Mouse (Mus musculus): ENCODE results near the gene Sgip1. TPM values are rescaled to one million over a fixed set of nuclear protein-coding genes. Genes with fewer than 3 reads are reported as not detected.

The Sgip1 gene
- polyA plus RNA-seq, 1 experiment, result 10.3 TPM

DNA sequence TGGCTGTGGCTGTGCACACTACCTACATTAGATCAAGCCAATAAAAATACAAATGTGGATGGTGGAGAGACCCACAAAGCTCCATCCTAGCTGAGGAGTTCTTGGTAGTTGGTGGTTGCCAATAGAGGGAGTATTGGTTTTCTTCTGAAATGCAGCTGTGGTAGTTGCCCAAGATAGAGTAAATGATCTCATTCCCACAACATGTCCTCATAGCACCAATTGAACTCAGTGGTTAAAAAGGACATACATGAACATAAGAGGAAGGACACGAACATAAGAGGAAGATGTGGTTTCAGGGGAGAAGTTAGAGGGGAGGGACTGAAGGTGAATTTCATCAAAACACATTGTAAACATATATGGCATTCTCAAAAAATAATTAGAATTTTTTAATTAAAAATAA, 21.1 kb upstream of the Sgip1 start:
- TF ChIP-seq CTCF (IDR thresholded peaks at IDR 0.05; ENCODE audit: control insufficient read depth, insufficient read depth, insufficient replicate concordance, low read depth, low read length) (no peak), POLR2A (IDR thresholded peaks at IDR 0.05; ENCODE audit: control insufficient read depth, low read depth, low read length) (no peak)

DNA sequence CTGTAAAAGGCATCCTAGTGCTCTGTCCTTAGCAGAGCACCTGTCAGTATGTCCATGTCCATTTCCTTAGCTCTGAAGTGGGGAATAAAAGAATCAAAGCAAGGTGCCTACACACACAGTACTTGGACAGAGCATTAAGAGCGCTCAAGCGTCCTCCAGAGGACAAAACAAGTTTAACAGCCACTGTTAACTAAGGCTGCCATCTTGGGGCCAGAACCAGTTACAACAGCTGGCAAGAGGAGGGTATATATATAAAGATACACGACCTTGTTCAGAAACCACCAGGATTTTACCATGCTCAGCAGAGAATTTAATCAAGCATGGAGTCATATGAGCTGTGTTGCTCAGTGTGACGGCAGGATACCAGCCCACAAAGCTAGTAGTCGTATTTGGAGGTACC, 16.7 kb upstream of the Sgip1 start:
- no peaks in the 10 kb centered on the region for H3K27me3 ChIP-seq (ENCODE audit: control insufficient read depth, insufficient read depth, low read length)
- no peak overlapping the region for H3K27ac ChIP-seq (ENCODE audit: control insufficient read depth, insufficient read depth, low read depth, low read length)
- no peaks in the 10 kb centered on the region for H3K36me3 ChIP-seq (ENCODE audit: control insufficient read depth, insufficient read depth, low read length)
- no peaks in the 10 kb centered on the region for H3K4me1 ChIP-seq (ENCODE audit: control insufficient read depth, insufficient read depth, low read length)
- H3K4me3 ChIP-seq (ENCODE audit: control insufficient read depth, low read depth, low read length), result no peak overlapping the region
- TF ChIP-seq CTCF (IDR thresholded peaks at IDR 0.05; ENCODE audit: control insufficient read depth, insufficient read depth, insufficient replicate concordance, low read depth, low read length), result no peak
- TF ChIP-seq POLR2A (IDR thresholded peaks at IDR 0.05; ENCODE audit: control insufficient read depth, low read depth, low read length), result no peak

More for the DNA sequence above, 21.1 kb upstream of the Sgip1 start:
- no peak overlapping the region for H3K27ac ChIP-seq (ENCODE audit: control insufficient read depth, insufficient read depth, low read depth, low read length)
- H3K36me3 ChIP-seq (ENCODE audit: control insufficient read depth, insufficient read depth, low read length), result no peaks in the 10 kb centered on the region
- H3K4me3 ChIP-seq (ENCODE audit: control insufficient read depth, low read depth, low read length), result no peak overlapping the region
- no peaks in the 10 kb centered on the region for H3K4me1 ChIP-seq (ENCODE audit: control insufficient read depth, insufficient read depth, low read length)
- no peaks in the 10 kb centered on the region for H3K27me3 ChIP-seq (ENCODE audit: control insufficient read depth, insufficient read depth, low read length)

GRCm38 (mm10) chr4:102730976-102731375, 10.1 kb upstream of the Sgip1 start:
- Histone ChIP-seq H3K4me1 (ENCODE audit: control insufficient read depth, insufficient read depth, low read length) (no peaks in the 10 kb centered on the region), H3K27ac (ENCODE audit: control insufficient read depth, insufficient read depth, low read depth, low read length) (no peak overlapping the region), H3K27me3 (ENCODE audit: control insufficient read depth, insufficient read depth, low read length) (no peaks in the 10 kb centered on the region), H3K4me3 (ENCODE audit: control insufficient read depth, low read depth, low read length) (no peak overlapping the region), H3K36me3 (ENCODE audit: control insufficient read depth, insufficient read depth, low read length) (no peaks in the 10 kb centered on the region)
- TF ChIP-seq POLR2A (IDR thresholded peaks at IDR 0.05; ENCODE audit: control insufficient read depth, low read depth, low read length), result no peak
- TF ChIP-seq CTCF (IDR thresholded peaks at IDR 0.05; ENCODE audit: control insufficient read depth, insufficient read depth, insufficient replicate concordance, low read depth, low read length), result no peak

- Histone ChIP-seq H3K27ac (ENCODE audit: control insufficient read depth, insufficient read depth, low read depth, low read length) (no peak overlapping the region), H3K27me3 (ENCODE audit: control insufficient read depth, insufficient read depth, low read length) (no peaks in the 10 kb centered on the region), H3K36me3 (ENCODE audit: control insufficient read depth, insufficient read depth, low read length) (no peaks in the 10 kb centered on the region), H3K4me1 (ENCODE audit: control insufficient read depth, insufficient read depth, low read length) (no peaks in the 10 kb centered on the region), H3K4me3 (ENCODE audit: control insufficient read depth, low read depth, low read length) (no peak overlapping the region)
- TF ChIP-seq POLR2A (IDR thresholded peaks at IDR 0.05; ENCODE audit: control insufficient read depth, low read depth, low read length) (no peak), CTCF (IDR thresholded peaks at IDR 0.05; ENCODE audit: control insufficient read depth, insufficient read depth, insufficient replicate concordance, low read depth, low read length) (no peak)
Measured at GRCm38 (mm10) chr4:102734022-102734657, 7.0 kb upstream of the Sgip1 start.

DNA sequence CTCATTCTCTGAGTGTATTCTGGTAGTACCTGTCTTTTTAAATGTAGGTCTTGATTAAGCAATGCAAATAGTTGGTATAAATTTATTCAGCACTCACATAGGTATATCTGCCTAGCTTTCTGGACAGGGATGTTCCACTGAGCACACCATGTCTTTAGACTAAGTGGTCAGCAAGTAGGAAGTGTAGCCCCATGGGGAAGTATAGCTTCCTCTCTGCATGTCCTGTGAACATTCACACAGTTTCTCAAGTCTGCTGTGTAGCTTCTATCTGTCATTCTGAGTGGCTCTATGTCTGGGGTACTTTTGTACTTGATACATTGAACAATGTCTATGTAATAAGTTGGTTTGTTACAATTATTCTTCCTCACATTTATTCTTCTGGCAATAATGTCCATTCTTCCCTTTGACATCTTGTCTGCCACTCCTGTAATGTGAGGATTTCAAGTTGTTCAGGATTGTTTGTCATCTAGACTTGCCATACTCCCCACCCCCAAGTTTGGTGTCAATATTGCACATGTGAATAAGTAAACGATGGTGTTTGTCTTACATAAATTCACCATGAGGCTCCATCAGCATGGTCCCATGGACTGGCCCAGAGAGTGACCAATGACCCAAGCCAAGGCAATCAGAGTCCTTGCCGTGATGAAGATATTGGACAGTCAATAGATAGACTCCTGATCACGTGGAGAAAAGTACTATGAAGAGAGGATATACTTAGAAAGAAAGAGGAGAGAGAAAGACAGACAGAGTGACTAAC, 12.4 kb downstream of the Sgip1 start:
- Histone ChIP-seq H3K36me3 (ENCODE audit: control insufficient read depth, insufficient read depth, low read length) (no peaks in the 10 kb centered on the region), H3K27me3 (ENCODE audit: control insufficient read depth, insufficient read depth, low read length) (no peaks in the 10 kb centered on the region), H3K4me3 (ENCODE audit: control insufficient read depth, low read depth, low read length) (no peak overlapping the region), H3K27ac (ENCODE audit: control insufficient read depth, insufficient read depth, low read depth, low read length) (no peak overlapping the region), H3K4me1 (ENCODE audit: control insufficient read depth, insufficient read depth, low read length) (no peaks in the 10 kb centered on the region)
- TF ChIP-seq CTCF (IDR thresholded peaks at IDR 0.05; ENCODE audit: control insufficient read depth, insufficient read depth, insufficient replicate concordance, low read depth, low read length) (no peak), POLR2A (IDR thresholded peaks at IDR 0.05; ENCODE audit: control insufficient read depth, low read depth, low read length) (no peak)

GRCm38 (mm10) chr4:102759095-102759890, 18.2 kb downstream of the Sgip1 start:
- TF ChIP-seq POLR2A (IDR thresholded peaks at IDR 0.05; ENCODE audit: control insufficient read depth, low read depth, low read length) (no peak), CTCF (IDR thresholded peaks at IDR 0.05; ENCODE audit: control insufficient read depth, insufficient read depth, insufficient replicate concordance, low read depth, low read length) (no peak)
- no peak overlapping the region for H3K27ac ChIP-seq (ENCODE audit: control insufficient read depth, insufficient read depth, low read depth, low read length)
- H3K4me1 ChIP-seq (ENCODE audit: control insufficient read depth, insufficient read depth, low read length), result peaks cover 11% of the 10 kb centered on the region
- peak overlapping the region; percentile 24 for H3K4me3 ChIP-seq (ENCODE audit: control insufficient read depth, low read depth, low read length)
- H3K27me3 ChIP-seq (ENCODE audit: control insufficient read depth, insufficient read depth, low read length), result no peaks in the 10 kb centered on the region
- H3K36me3 ChIP-seq (ENCODE audit: control insufficient read depth, insufficient read depth, low read length), result no peaks in the 10 kb centered on the region

Data from testis, adult 2 months (tissue).